Mouse (Mus musculus) kidney, embryonic 16.5 days (tissue): ENCODE data around the gene Fam167b. TPM values are rescaled to one million over a fixed set of nuclear protein-coding genes. Genes with fewer than 3 reads are reported as not detected.
A peak's percentile ranks its signal among the peaks of the same experiment; 100 is the strongest.
"Not testable (repeated sequence)": the region's sequence is repeated elsewhere in the genome, so short reads cannot be mapped to it uniquely, and the experiment has no call there.

Experiments used
- ATAC-seq: fragments of 200-750 bp; cut with Nextera tagmentation; 2 replicates; pipeline ENCODE4 v1.8.0; 2017; ENCODE audit warnings: moderate TSS enrichment; ENCODE audit not compliant: low FRiP score, low TSS enrichment
- H3K27ac ChIP-seq: fragments of 300-500 bp; sonication (generic); 2 replicates; pipeline ENCODE4 v1.5.1; 2014; ENCODE audit warnings: low read length
- H3K27me3 ChIP-seq: fragments of 300-500 bp; sonication (generic); 2 replicates; pipeline ENCODE4 v1.6.1; 2014; ENCODE audit warnings: low read length, control low read depth, mixed read lengths; ENCODE audit not compliant: insufficient read depth
- H3K36me3 ChIP-seq: fragments of 300-500 bp; sonication (generic); 2 replicates; pipeline ENCODE4 v1.6.1; 2014; ENCODE audit warnings: low read length, control low read depth, mixed read lengths; ENCODE audit not compliant: insufficient read depth
- H3K4me1 ChIP-seq: fragments of 300-500 bp; sonication (generic); 2 replicates; pipeline ENCODE4 v1.6.1; 2014; ENCODE audit warnings: low read length, control low read depth, mixed read lengths; ENCODE audit not compliant: insufficient read depth
- H3K4me2 ChIP-seq: fragments of 300-500 bp; sonication (generic); replicated peaks from 2 replicates; pipeline ENCODE4 v1.6.1; 2014; ENCODE audit warnings: low read depth, low read length
- H3K4me3 ChIP-seq: fragments of 300-500 bp; sonication (generic); 2 replicates; pipeline ENCODE4 v1.5.1; 2014; ENCODE audit warnings: mild to moderate bottlenecking, low read length
- H3K9ac ChIP-seq: fragments of 300-500 bp; sonication (generic); replicated peaks from 2 replicates; pipeline ENCODE4 v1.6.1; 2014; ENCODE audit warnings: low read length
- H3K9me3 ChIP-seq: fragments of 300-500 bp; sonication (generic); 2 replicates; pipeline ENCODE4 v1.6.1; 2016; ENCODE audit warnings: low read length, control low read depth
- WGBS: fragments of 180-500 bp; shearing (Covaris S2); extraction: QIAGEN DNeasy Blood & Tissue Kit; methylation state at CpG from one replicate; pipeline ENCODE4 v1.1.7; 2014; 5-methylcytosine and 5-hydroxymethylcytosine counted together
- polyA plus RNA-seq: library from polyadenylated mRNA; unstranded; fragments of >200 nt; fragmentation: Nextera tagmentation; extraction: Ambion mirVana; gene quantifications from 2 replicates; pipeline ENCODE4 v1.2.1, GENCODE M21; 2015

Fam167b gene
- polyA plus RNA-seq, 1 experiment from 2014 or later: 37.8 TPM

- H3K27me3 ChIP-seq, H3K9ac ChIP-seq, H3K9me3 ChIP-seq, H3K4me3 ChIP-seq, ATAC-seq, H3K27ac ChIP-seq, H3K36me3 ChIP-seq, H3K4me2 ChIP-seq: not testable (repeated sequence)
- 76% methylated on average over 4 of the region's 6 CpGs for WGBS
- peaks cover 30% of the 10 kb centered on the region for H3K4me1 ChIP-seq
Measured at GRCm38 (mm10) chr4:129554512-129554911, 23.8 kb downstream of the Fam167b start.

- Histone ChIP-seq H3K27me3 (no peaks in the 10 kb centered on the region), H3K4me2 (no peak overlapping the region), H3K27ac (no peak overlapping the region), H3K36me3 (no peaks in the 10 kb centered on the region), H3K4me1 (peaks cover 10% of the 10 kb centered on the region; the same call in 1 of the 2 replicates), H3K9me3 (0 out of 2 replicates have a peak, but pooled peaks cover 2% of the 10 kb centered on the region), H3K9ac (0 out of 2 replicates have a peak overlapping the region, but pooled peaks have one; percentile 8), H3K4me3 (no peak overlapping the region)
- WGBS: 54% methylated on average over 1 of the region's 1 CpGs
- no peak for ATAC-seq
Measured at GRCm38 (mm10) chr4:129550295-129550694, 28.1 kb downstream of the Fam167b start.

- 92% methylated on average over 2 of the region's 2 CpGs for WGBS
- Histone ChIP-seq H3K4me2 (no peak overlapping the region), H3K36me3 (no peaks in the 10 kb centered on the region), H3K9me3 (0 out of 2 replicates have a peak, but pooled peaks cover 2% of the 10 kb centered on the region), H3K4me3 (no peak overlapping the region), H3K27me3 (no peaks in the 10 kb centered on the region), H3K27ac (no peak overlapping the region), H3K9ac (no peak overlapping the region), H3K4me1 (peaks cover 6% of the 10 kb centered on the region; the same call in 1 of the 2 replicates)
- no peak for ATAC-seq
Measured at GRCm38 (mm10) chr4:129549306-129549705, 29.0 kb downstream of the Fam167b start.

- not testable (repeated sequence) for H3K27me3 ChIP-seq, H3K9me3 ChIP-seq, H3K4me1 ChIP-seq, H3K9ac ChIP-seq, H3K27ac ChIP-seq, H3K4me2 ChIP-seq, H3K36me3 ChIP-seq, H3K4me3 ChIP-seq, ATAC-seq
- WGBS: 85% methylated on average over 4 of the region's 4 CpGs
Measured at GRCm38 (mm10) chr4:129547631-129548030, 30.7 kb downstream of the Fam167b start.

GRCm38 (mm10) chr4:129544106-129544505 lies 34.2 kb downstream of the Fam167b start:
- Histone ChIP-seq H3K36me3 (peaks cover 6% of the 10 kb centered on the region; the same call in 1 of the 2 replicates), H3K9ac (no peak overlapping the region), H3K4me1 (peaks cover 15% of the 10 kb centered on the region), H3K27me3 (no peaks in the 10 kb centered on the region), H3K9me3 (no peaks in the 10 kb centered on the region), H3K4me3 (no peak overlapping the region), H3K27ac (no peak overlapping the region), H3K4me2 (no peak overlapping the region)
- ATAC-seq: no peak
- 82% methylated on average over 4 of the region's 4 CpGs for WGBS

- peaks cover 6% of the 10 kb centered on the region; the same call in 1 of the 2 replicates for H3K36me3 ChIP-seq
- no peaks in the 10 kb centered on the region for H3K9me3 ChIP-seq
- no peaks in the 10 kb centered on the region for H3K27me3 ChIP-seq
- peak within 1 kb of the TSS; percentile 82 for H3K27ac ChIP-seq
- H3K4me3 ChIP-seq: peak within 1 kb of the TSS; percentile 90
- ATAC-seq: peak; percentile 99
- H3K9ac ChIP-seq: peak within 1 kb of the TSS; percentile 94
- peaks cover 15% of the 10 kb centered on the region for H3K4me1 ChIP-seq
- under 1% methylated on average over 43 of the region's 46 CpGs for WGBS
- peak within 1 kb of the TSS; percentile 68 for H3K4me2 ChIP-seq
Measured at GRCm38 (mm10) chr4:129542592-129543141, 35.7 kb downstream of the Fam167b start, which contains the start of gene Hdac1. Gene Hdac1 (minus strand): TSS chr4:129542713.

- Histone ChIP-seq H3K27me3 (no peaks in the 10 kb centered on the region), H3K4me3 (peak overlapping the region; percentile 90), H3K9me3 (no peaks in the 10 kb centered on the region), H3K4me1 (peaks cover 15% of the 10 kb centered on the region), H3K4me2 (peak overlapping the region; percentile 68), H3K27ac (peak overlapping the region; percentile 82), H3K9ac (peak overlapping the region; percentile 94), H3K36me3 (peaks cover 6% of the 10 kb centered on the region; the same call in 1 of the 2 replicates)
- under 1% methylated on average over 30 of the region's 30 CpGs for WGBS
- ATAC-seq: peak; percentile 8; the same call in 1 of the 2 replicates
Measured at GRCm38 (mm10) chr4:129541868-129542591, 36.3 kb downstream of the Fam167b start.

GRCm38 (mm10) chr4:129540012-129540411 lies 38.3 kb downstream of the Fam167b start:
- Histone ChIP-seq H3K4me1 (peaks cover 15% of the 10 kb centered on the region), H3K36me3 (peaks cover 11% of the 10 kb centered on the region; the same call in 1 of the 2 replicates), H3K4me3 (no peak overlapping the region), H3K9me3 (no peaks in the 10 kb centered on the region), H3K27me3 (no peaks in the 10 kb centered on the region), H3K9ac (no peak overlapping the region; the same call in 1 of the 2 replicates), H3K4me2 (no peak overlapping the region), H3K27ac (no peak overlapping the region)
- WGBS: 91% methylated on average over 6 of the region's 6 CpGs
- ATAC-seq: no peak

GRCm38 (mm10) chr4:129528901-129529300 lies 49.4 kb downstream of the Fam167b start:
- peaks cover 75% of the 10 kb centered on the region for H3K36me3 ChIP-seq
- not testable (repeated sequence) for ATAC-seq, H3K27me3 ChIP-seq

More at GRCm38 (mm10) chr4:129528901-129529300, 49.4 kb downstream of the Fam167b start:
- H3K27ac ChIP-seq, H3K4me1 ChIP-seq, H3K4me3 ChIP-seq, H3K9me3 ChIP-seq, H3K9ac ChIP-seq, H3K4me2 ChIP-seq: not testable (repeated sequence)
- 89% methylated on average over 5 of the region's 6 CpGs for WGBS
